ENCODE assay signal across 21 mouse cellular contexts in the genomic region with DNA sequence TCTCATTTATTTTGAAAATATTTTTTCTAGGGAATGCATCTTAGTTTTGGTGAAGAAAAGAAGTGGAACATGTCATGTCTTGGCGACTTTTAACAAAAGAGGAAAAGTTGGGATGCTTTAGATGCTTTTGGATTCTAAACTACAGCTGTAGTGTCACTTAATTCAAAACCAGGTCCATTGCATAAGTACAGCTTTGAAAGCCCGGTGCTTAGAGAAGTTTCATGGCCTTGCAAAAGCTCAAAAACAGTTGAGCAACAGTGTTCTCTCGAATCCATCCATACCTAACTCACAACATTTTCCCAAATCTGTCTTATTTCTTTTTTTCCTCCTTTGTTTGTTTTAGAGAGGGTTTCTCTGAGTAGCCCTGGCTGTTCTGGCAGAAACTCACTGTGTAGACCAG. TPM values are rescaled to one million over a fixed set of nuclear protein-coding genes. Genes with fewer than 3 reads are reported as not detected.
DNase-seq lines count a peak whose midpoint lies in the region; ATAC-seq and TF ChIP-seq lines count a peak whose summit lies in the region.
"Had no signal": no experiment of that assay in that cellular context is flagged by ENCODE, and none has a peak within 500 bp of the region (broad histone marks: within the 10 kb centered on the region; RNA-seq: fewer than 3 reads in every experiment).

No protein-coding gene starts in this region.

- no peak overlapping the region for H3K9ac ChIP-seq in liver, adult 2 months (ENCODE audit: low read depth, low read length)
- H3K9ac ChIP-seq in liver, embryonic 11.5 days (ENCODE audit: low read depth, low read length), result no peak overlapping the region
- no peak overlapping the region for H3K9ac ChIP-seq in forebrain, embryonic 14.5 days (ENCODE audit: low read length)
- H3K9ac ChIP-seq: embryonic facial prominence, embryonic 12.5 days; embryonic facial prominence, embryonic 15.5 days; forebrain, embryonic 15.5 days; hindbrain, embryonic 12.5 days; hindbrain, embryonic 15.5 days had no signal

- no peaks in the 10 kb centered on the region for H3K27me3 ChIP-seq in liver, adult 2 months (ENCODE audit: control insufficient read depth, insufficient read depth, low read length)
- no peaks in the 10 kb centered on the region for H3K27me3 ChIP-seq in liver, embryonic 11.5 days (replicated peaks; ENCODE audit: control insufficient read depth, insufficient read depth, low read length)
- H3K27me3 ChIP-seq in forebrain, embryonic 14.5 days (replicated peaks; ENCODE audit: control insufficient read depth, insufficient read depth, low read length), result no peaks in the 10 kb centered on the region
- H3K27me3 ChIP-seq: embryonic facial prominence, embryonic 12.5 days; embryonic facial prominence, embryonic 15.5 days; forebrain, embryonic 15.5 days; hindbrain, embryonic 12.5 days; hindbrain, embryonic 15.5 days had no signal

- no peak overlapping the region for H3K4me3 ChIP-seq in liver, adult 2 months (ENCODE audit: insufficient read depth, low read depth, low read length)
- H3K4me3 ChIP-seq in liver, embryonic 11.5 days (ENCODE audit: low read depth, low read length), result no peak overlapping the region
- H3K4me3 ChIP-seq in lung, adult 2 months (replicated peaks; ENCODE audit: extremely low read depth, low read depth, low read length), result no peak overlapping the region
- H3K4me3 ChIP-seq in brown adipose tissue, adult 24 weeks (ENCODE audit: insufficient read depth, low read depth, low read length), result no peak overlapping the region
- H3K4me3 ChIP-seq in forebrain, embryonic 14.5 days (ENCODE audit: low read depth, low read length), result no peak overlapping the region
- H3K4me3 ChIP-seq: embryonic facial prominence, embryonic 12.5 days; embryonic facial prominence, embryonic 15.5 days; forebrain, embryonic 15.5 days; hindbrain, embryonic 12.5 days; hindbrain, embryonic 15.5 days had no signal

- DNase-seq in liver, adult 2 months (ENCODE audit: extremely low read depth, low read depth, low spot score), result peak; percentile 83
- no peak for DNase-seq in liver, embryonic 11.5 days (ENCODE audit: low spot score)
- DNase-seq in lung, postnatal 36 days, result peak; percentile 18
- no peak for DNase-seq in lung, adult 2 months
- no peak for DNase-seq in forebrain, embryonic 14.5 days (ENCODE audit: low spot score)
- DNase-seq: adrenal gland, adult 8-10 months; adrenal gland, postnatal 25 days; B cell, adult 2 months; cerebellum, adult 18-20 months; cerebellum, adult 9-10 months; cerebellum, postnatal 14 days; gastrocnemius, postnatal 10 days; heart, adult 11 months had no signal

- H3K9me3 ChIP-seq in liver, embryonic 11.5 days (ENCODE audit: control insufficient read depth, low read length), result no peaks in the 10 kb centered on the region
- no peaks in the 10 kb centered on the region for H3K9me3 ChIP-seq in forebrain, embryonic 14.5 days (replicated peaks; ENCODE audit: control insufficient read depth, low read length)
- H3K9me3 ChIP-seq: embryonic facial prominence, embryonic 12.5 days; embryonic facial prominence, embryonic 15.5 days; forebrain, embryonic 15.5 days; hindbrain, embryonic 12.5 days; hindbrain, embryonic 15.5 days had no signal

- H3K79me2 ChIP-seq in liver, adult 2 months (ENCODE audit: control insufficient read depth, insufficient read depth, low read length), result no peaks in the 10 kb centered on the region

- no peaks in the 10 kb centered on the region for H3K36me3 ChIP-seq in liver, adult 2 months (ENCODE audit: control insufficient read depth, insufficient read depth, low read length)
- H3K36me3 ChIP-seq in liver, embryonic 11.5 days (ENCODE audit: control insufficient read depth, insufficient read depth, low read length), result no peaks in the 10 kb centered on the region
- no peaks in the 10 kb centered on the region for H3K36me3 ChIP-seq in forebrain, embryonic 14.5 days (ENCODE audit: control insufficient read depth, insufficient read depth, low read length)
- H3K36me3 ChIP-seq: embryonic facial prominence, embryonic 12.5 days; embryonic facial prominence, embryonic 15.5 days; forebrain, embryonic 15.5 days; hindbrain, embryonic 12.5 days; hindbrain, embryonic 15.5 days had no signal

- WGBS in liver, adult 2 months, result 44% methylated on average over 3 of the region's 3 CpGs
- 82% methylated on average over 3 of the region's 3 CpGs for WGBS in liver, embryonic 11.5 days
- WGBS in lung, adult 2 months, result 76% methylated on average over 3 of the region's 3 CpGs
- WGBS in forebrain, embryonic 14.5 days, result 91% methylated on average over 3 of the region's 3 CpGs

- no peak overlapping the region for H3K4me2 ChIP-seq in liver, embryonic 11.5 days
- no peak overlapping the region for H3K4me2 ChIP-seq in forebrain, embryonic 14.5 days (ENCODE audit: low read length)
- H3K4me2 ChIP-seq: embryonic facial prominence, embryonic 12.5 days; embryonic facial prominence, embryonic 15.5 days; forebrain, embryonic 15.5 days; heart, embryonic 11.5 days; hindbrain, embryonic 12.5 days; hindbrain, embryonic 15.5 days had no signal

- peak overlapping the region; percentile 85 for H3K27ac ChIP-seq in liver, adult 2 months (replicated peaks; ENCODE audit: insufficient read depth, low read depth, low read length)
- H3K27ac ChIP-seq in liver, embryonic 11.5 days (ENCODE audit: low read depth, low read length), result no peak overlapping the region
- H3K27ac ChIP-seq in brown adipose tissue, adult 24 weeks (replicated peaks; ENCODE audit: low read depth, low read length), result peak overlapping the region; percentile 96
- H3K27ac ChIP-seq in forebrain, embryonic 14.5 days (ENCODE audit: low read depth, low read length), result no peak overlapping the region
- H3K27ac ChIP-seq: embryonic facial prominence, embryonic 12.5 days; embryonic facial prominence, embryonic 15.5 days; forebrain, embryonic 15.5 days; hindbrain, embryonic 12.5 days; hindbrain, embryonic 15.5 days had no signal

- no peak for ATAC-seq in liver, embryonic 11.5 days (replicated peaks; ENCODE audit: low FRiP score)
- ATAC-seq in forebrain, embryonic 14.5 days, result no peak
- ATAC-seq: forebrain, embryonic 15.5 days had no signal

- peaks cover 6% of the 10 kb centered on the region; the same call in 1 of the 2 replicates for H3K4me1 ChIP-seq in liver, adult 2 months (ENCODE audit: control insufficient read depth, insufficient read depth, low read length)
- no peaks in the 10 kb centered on the region for H3K4me1 ChIP-seq in liver, embryonic 11.5 days (replicated peaks; ENCODE audit: control insufficient read depth, insufficient read depth, low read length)
- no peaks in the 10 kb centered on the region; the same call in 1 of the 2 replicates for H3K4me1 ChIP-seq in lung, adult 2 months (ENCODE audit: control insufficient read depth, insufficient read depth, low read length)
- no peaks in the 10 kb centered on the region; the same call in 1 of the 2 replicates for H3K4me1 ChIP-seq in brown adipose tissue, adult 24 weeks (ENCODE audit: control insufficient read depth, insufficient read depth, insufficient read length, low read length)
- no peaks in the 10 kb centered on the region for H3K4me1 ChIP-seq in forebrain, embryonic 14.5 days (ENCODE audit: control insufficient read depth, insufficient read depth, low read length)
- H3K4me1 ChIP-seq: embryonic facial prominence, embryonic 12.5 days; embryonic facial prominence, embryonic 15.5 days; forebrain, embryonic 15.5 days; hindbrain, embryonic 12.5 days; hindbrain, embryonic 15.5 days had no signal

- TF ChIP-seq CTCF in liver, adult 2 months (IDR thresholded peaks at IDR 0.05; ENCODE audit: low read depth, low read length), result no peak
- no peak for TF ChIP-seq CTCF in lung, adult 2 months (IDR thresholded peaks at IDR 0.05; ENCODE audit: insufficient read depth, low read length)

- TF ChIP-seq POLR2A in liver, adult 2 months (IDR thresholded peaks at IDR 0.05; ENCODE audit: extremely low read depth, insufficient read depth, low read length), result no peak
- no peak for TF ChIP-seq POLR2A in lung, adult 2 months (IDR thresholded peaks at IDR 0.05; ENCODE audit: borderline replicate concordance, extremely low read depth, low read depth, low read length)

RNA-seq across cellular contexts. Expression of gene Clec2d, which starts 19.3 kb away (rescaled TPM):
- 521 and 532 TPM in 2 replicates for total RNA-seq in liver, adult 2 months (2014; rRNA removed)
- polyA plus RNA-seq in liver, adult 2 months (2012; rRNA removed), result 124 and 141 TPM in 2 replicates
- not detected in 2 replicates for polyA plus RNA-seq in liver, embryonic 11.5 days (2014; fragmentation: Nextera tagmentation; extraction: Ambion mirVana)
- polyA plus RNA-seq in lung, adult 2 months (2012; rRNA removed), result 103 and 250 TPM in 2 replicates
- 58.5 and 127 TPM in 2 replicates for polyA plus RNA-seq in brown adipose tissue, adult 24 weeks (2012; ENCODE audit: insufficient read depth, insufficient read length, missing spikeins)
- polyA plus RNA-seq in forebrain, embryonic 14.5 days (2014; fragmentation: Nextera tagmentation; extraction: Ambion mirVana), result not detected in 2 replicates
- polyA plus RNA-seq: forebrain, embryonic 11.5 days; heart, embryonic 11.5 days; hindbrain, embryonic 12.5 days had no signal

Comparison
In these comparisons a context has a peak if more than half of its experiments do, and no peak if none do; other contexts are left out.
1. DNase-seq: peak in liver, adult 2 months (single experiment) and lung, postnatal 36 days (single experiment); none in liver, embryonic 11.5 days (single experiment), lung, adult 2 months (single experiment) and forebrain, embryonic 14.5 days (single experiment).
2. H3K27ac ChIP-seq: peak in liver, adult 2 months (single experiment) and brown adipose tissue, adult 24 weeks (single experiment); none in liver, embryonic 11.5 days (single experiment) and forebrain, embryonic 14.5 days (single experiment).
3. RNA of gene Clec2d, which starts 19.3 kb away (polyA plus RNA-seq): 103 to 250 TPM in lung, adult 2 months, 124 to 141 TPM in liver, adult 2 months and 58.5 to 127 TPM in brown adipose tissue, adult 24 weeks; not detected in liver, embryonic 11.5 days and not detected in forebrain, embryonic 14.5 days; every median in the first group is over 10 times any median in the second.